Mouse (Mus musculus): ENCODE results near the gene Lactb.

The Lactb gene

GRCm38 (mm10) chr9:66975239-66975645 lies at the start of gene Lactb:
Lactb (minus strand) TSS chr9:66975484.
- DNase-seq (ENCODE audit: low spot score in 2 of 2), result peak; percentile 93 to 95

DNA sequence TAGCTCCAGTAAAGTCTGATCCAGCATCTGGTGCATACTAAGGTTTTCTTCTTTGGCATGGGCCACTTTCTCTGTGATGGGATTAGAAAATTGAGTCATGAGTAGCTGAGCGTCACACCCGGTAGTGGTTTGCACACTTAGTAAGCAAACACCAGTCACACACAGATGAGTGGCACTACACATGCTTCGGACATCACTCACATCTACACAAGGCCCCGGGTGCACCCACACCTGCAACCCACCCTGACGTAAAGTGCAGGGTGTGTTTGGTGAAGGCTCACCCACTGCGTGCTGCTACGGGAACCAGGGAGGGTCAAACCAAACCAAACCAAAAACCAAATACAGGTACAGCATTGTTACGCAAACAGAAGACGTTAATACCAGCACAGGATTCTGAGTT lies 48.1 kb upstream of the Lactb start:
- no peak for DNase-seq (ENCODE audit: low spot score in 2 of 2)

DNA sequence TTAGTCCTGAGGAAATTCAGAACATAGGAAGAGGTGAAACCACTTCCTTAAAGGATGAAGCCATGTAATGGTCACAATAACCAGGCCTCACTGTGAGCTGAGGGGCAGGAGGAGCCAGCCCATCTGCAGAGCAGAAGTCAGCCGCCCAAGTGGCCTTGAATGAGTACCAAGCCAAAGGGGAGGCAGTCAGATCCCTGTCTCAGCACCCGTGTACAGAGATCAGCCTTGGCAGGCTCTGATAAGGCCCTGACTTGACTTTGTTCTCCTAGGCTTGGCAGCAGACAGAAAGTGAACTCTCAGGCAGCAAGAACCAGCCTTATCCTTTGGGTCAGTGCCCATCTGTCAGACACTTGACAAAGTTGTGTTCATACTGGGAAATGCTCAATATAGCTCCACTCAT lies 44.8 kb upstream of the Lactb start:
- DNase-seq (ENCODE audit: low spot score in 2 of 2), result no peak

- DNase-seq (ENCODE audit: low spot score in 2 of 2), result no peak
Observed at GRCm38 (mm10) chr9:67013501-67013900, 38.2 kb upstream of the Lactb start.

- no peak for DNase-seq (ENCODE audit: low spot score in 2 of 2)
Observed at GRCm38 (mm10) chr9:67012470-67012869, 37.2 kb upstream of the Lactb start.

DNA sequence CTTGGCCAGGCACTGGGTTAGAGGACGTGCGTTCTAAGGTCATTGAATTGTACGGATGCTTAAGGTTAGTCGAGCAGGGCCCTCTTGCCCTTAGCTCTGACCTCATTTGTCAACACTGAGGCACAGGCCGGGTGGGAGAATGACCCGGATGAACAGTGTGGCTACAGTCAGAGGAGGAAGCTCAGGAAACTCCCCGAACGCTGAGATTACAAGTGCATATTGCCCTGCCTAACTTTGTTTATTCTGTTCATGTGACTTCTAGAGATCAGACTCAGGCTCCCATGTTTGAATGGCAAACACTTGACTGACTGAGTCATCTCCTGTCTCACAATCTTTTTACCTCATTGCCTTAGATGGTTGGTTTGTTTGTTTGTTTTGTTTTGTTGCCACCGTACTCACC lies 36.2 kb upstream of the Lactb start:
- DNase-seq (ENCODE audit: low spot score in 2 of 2), result no peak

DNA sequence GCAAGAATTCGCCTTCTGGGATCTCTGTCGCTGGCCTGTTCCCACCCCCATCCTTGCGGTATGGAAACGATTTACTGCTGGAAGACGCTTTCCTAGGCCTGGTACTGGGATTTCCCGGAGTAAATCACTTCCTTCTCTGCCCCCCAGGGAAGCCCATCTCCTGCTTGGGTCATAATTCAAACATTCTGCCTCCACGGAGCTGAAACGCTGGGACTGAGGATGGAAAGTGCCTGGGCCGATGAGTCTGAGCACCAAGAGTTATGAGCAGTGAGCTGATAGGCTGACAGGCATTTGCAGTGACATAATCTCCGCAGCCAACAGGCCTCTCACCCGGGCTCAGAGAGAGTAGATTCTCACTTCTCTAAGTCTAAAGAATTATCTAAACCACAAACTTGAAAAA lies 33.5 kb upstream of the Lactb start:
- DNase-seq (ENCODE audit: low spot score in 2 of 2), result no peak

GRCm38 (mm10) chr9:67006376-67006775 lies 31.1 kb upstream of the Lactb start:
- no peak for DNase-seq (ENCODE audit: low spot score in 2 of 2)

GRCm38 (mm10) chr9:67005161-67005742 lies 30.0 kb upstream of the Lactb start:
- DNase-seq (ENCODE audit: low spot score in 2 of 2), result no peak

DNA sequence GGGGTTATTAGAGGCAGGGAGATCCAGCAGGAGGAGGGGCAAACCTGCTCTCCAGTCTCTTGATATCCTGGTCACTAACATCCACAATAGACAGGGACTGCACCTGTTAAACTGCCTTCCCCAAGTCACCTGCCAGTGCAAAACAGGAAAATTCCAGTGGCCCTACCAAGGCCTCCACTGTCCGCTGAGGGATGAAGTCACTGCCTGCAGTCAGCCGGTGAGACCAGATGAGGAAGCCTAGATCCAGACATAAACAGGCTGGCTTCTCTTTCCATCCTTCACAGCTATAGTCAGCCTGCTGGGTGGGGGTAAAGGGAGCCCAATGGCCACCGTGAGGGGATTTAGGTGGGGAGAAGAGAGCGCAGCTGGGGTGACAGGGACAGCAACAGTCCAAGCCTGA lies 28.4 kb upstream of the Lactb start:
- no peak for DNase-seq (ENCODE audit: low spot score in 2 of 2)

DNA sequence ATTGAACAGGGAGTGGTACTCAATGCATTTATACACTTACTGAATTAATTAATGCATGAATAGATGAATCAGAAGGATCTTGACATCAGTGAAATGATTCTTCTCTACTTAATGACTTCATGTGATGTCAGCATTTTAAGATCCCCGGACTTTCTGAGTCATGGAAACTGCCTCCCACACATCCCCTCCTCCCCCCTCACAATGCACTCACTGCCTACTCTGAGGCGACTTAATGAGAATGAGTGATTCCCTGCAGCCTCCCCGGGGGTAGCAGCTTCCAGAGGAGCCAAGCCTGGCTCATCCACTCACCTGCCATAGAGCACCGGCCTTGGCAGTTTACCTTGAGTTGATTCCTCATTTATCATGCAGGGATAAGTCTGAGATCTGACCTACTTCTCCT lies 27.9 kb upstream of the Lactb start:
- DNase-seq (ENCODE audit: low spot score in 2 of 2), result no peak

- DNase-seq (ENCODE audit: low spot score in 2 of 2), result no peak
Observed at GRCm38 (mm10) chr9:67001506-67001905, 26.2 kb upstream of the Lactb start.

GRCm38 (mm10) chr9:67001050-67001449 lies 25.8 kb upstream of the Lactb start:
- peak; percentile 49 to 56 for DNase-seq (ENCODE audit: low spot score in 2 of 2)

GRCm38 (mm10) chr9:66999698-67000097 lies 24.4 kb upstream of the Lactb start:
- no peak for DNase-seq (ENCODE audit: low spot score in 2 of 2)

DNA sequence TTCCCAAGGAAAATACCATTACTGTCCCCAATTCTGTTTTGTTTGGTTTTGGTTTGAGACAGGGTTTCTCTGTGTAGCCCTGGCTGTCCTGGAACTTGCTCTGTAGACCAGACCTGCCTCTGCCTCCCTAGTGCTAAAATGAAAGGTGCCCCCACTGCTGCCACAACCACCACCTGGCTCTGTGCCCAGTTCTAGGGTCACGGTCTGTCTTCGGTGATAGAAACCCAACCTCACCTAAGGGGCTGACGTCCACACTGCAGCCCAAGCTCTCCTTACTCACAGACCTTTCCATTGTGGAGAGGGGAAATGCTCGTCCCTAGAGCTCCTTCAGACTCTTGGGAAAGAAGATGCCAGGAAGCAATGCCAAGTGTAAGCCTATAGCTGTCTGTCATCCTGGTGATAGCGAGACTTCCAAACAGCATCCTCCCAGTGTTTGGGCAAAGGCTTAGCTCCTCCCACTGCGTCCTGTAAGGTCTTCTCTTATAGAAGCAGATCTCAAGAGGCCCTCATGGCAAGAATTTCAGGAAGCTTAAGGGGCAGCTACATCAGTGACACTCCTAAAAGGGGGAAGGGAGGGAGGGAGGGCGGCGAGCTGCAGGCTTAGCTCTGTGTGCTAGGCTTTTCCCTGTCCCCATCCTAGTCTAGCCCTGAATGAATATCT lies 16.6 kb upstream of the Lactb start:
- no peak for DNase-seq (ENCODE audit: low spot score in 2 of 2)

DNA sequence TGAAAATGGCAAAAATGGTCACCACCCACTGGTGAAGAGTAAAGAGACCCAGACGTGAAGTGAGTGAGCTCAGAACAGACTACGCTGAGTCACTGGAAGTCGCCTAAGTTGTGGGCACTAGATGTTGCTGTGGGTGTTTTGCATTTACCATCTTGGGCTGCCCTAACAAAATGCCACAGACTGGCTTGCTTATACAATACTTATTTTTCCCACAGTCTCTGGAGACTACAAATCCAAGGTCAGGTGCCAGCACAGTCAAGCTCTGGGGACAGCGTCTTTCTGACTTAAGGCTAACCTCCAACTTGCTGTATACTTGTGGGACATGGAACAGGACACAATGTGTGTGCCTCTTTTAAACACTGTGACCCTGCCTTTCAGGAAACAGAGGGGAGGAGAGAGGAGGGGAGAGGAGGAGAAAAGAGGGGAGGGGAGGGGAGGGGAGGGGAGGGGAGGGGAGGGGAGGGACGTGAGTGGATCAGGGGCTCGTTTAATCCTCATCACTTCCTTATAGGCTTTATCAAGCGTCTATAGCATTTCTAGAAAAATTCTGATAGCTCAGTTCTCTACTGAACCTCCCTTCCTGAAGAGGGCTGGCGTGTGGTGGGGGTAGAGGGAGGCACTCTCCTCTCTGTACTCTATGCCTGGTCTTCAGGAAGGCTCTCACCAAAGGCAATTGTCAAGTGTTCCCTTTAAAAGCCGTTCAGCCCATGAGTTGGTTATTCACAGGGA lies 15.9 kb upstream of the Lactb start:
- peak; percentile 42 to 67 for DNase-seq (ENCODE audit: low spot score in 2 of 2)

- no peak for DNase-seq (ENCODE audit: low spot score in 2 of 2)
Observed at GRCm38 (mm10) chr9:66990046-66990445, 14.8 kb upstream of the Lactb start.

GRCm38 (mm10) chr9:66989581-66989980 lies 14.3 kb upstream of the Lactb start:
- DNase-seq (ENCODE audit: low spot score in 2 of 2), result peak in 1 of 2 experiments; percentile 11

- peak in 1 of 2 experiments; percentile 46 for DNase-seq (ENCODE audit: low spot score in 2 of 2)
Observed at GRCm38 (mm10) chr9:66988888-66989414, 13.7 kb upstream of the Lactb start.

DNA sequence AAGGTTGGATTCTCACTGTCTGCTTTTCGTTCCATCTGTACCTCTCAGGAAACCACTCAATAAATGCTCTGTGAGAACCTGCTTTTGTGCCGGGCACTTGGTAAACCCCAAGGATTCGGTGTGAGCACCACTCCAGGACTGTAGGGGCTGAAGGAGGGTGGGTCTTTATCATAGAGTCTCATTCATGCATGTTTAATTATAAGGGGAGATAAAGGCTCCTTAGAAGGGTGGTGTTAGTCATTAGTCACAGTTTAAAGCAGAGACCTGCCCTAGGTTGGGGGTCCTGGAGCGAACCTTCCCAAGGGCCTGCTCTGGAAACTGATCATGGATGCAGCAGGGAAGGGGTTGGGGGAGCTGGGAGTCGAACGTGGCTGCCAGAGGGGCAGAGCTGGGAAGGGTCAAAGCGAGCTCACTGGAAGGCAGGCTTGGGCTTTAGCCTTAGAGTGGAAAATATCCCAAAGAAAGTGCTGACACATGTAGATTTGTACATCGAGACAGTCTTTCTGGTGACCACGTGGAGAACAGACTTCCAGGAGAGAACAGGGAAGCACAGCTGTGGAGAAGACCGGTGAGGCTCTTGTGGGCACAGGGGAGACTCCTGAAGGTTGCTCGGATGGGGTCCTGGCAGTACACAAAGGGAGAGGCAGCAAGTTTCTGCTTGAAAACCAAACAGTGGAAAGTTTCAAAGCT lies 13.1 kb upstream of the Lactb start:
- no peak for DNase-seq (ENCODE audit: low spot score in 2 of 2)

- DNase-seq (ENCODE audit: low spot score in 2 of 2), result no peak
Observed at GRCm38 (mm10) chr9:66985377-66985776, 10.1 kb upstream of the Lactb start.

GRCm38 (mm10) chr9:66982085-66982484 lies 6.8 kb upstream of the Lactb start:
- DNase-seq (ENCODE audit: low spot score in 2 of 2), result no peak

Data from right cerebral cortex, postnatal 36 days (tissue).